In genomic region chr12:89813718-89814117, GRCm38 (mm10) we compare ENCODE assay signal across 10 mouse cellular contexts.
DNase-seq lines count a peak whose midpoint lies in the region; ATAC-seq and TF ChIP-seq lines count a peak whose summit lies in the region.
"Had no signal": no experiment of that assay in that cellular context is flagged by ENCODE, and none has a peak within 500 bp of the region (broad histone marks: within the 10 kb centered on the region; RNA-seq: fewer than 3 reads in every experiment).

No protein-coding gene starts in this region.

- H3K27ac ChIP-seq in heart, embryonic 12.5 days (ENCODE audit: poor library complexity, severe bottlenecking): no peak overlapping the region
- H3K27ac ChIP-seq in stomach, embryonic 14.5 days (ENCODE audit: low read length): no peak overlapping the region
- H3K27ac ChIP-seq in stomach, postnatal 0 days (replicated peaks): no peak overlapping the region
- no peak overlapping the region for H3K27ac ChIP-seq in limb, embryonic 15.5 days

- H3K4me1 ChIP-seq in heart, embryonic 12.5 days (replicated peaks): peaks cover 10% of the 10 kb centered on the region
- 0 out of 2 replicates have a peak, but pooled peaks cover 3% of the 10 kb centered on the region for H3K4me1 ChIP-seq in stomach, embryonic 14.5 days (ENCODE audit: control insufficient read depth, insufficient read depth, low read length)
- no peaks in the 10 kb centered on the region for H3K4me1 ChIP-seq in stomach, postnatal 0 days (replicated peaks; ENCODE audit: control insufficient read depth, insufficient read depth)
- peaks cover 12% of the 10 kb centered on the region; the same call in 1 of the 2 replicates for H3K4me1 ChIP-seq in limb, embryonic 15.5 days

- H3K9ac ChIP-seq in heart, embryonic 12.5 days: no peak overlapping the region
- H3K9ac ChIP-seq in stomach, embryonic 14.5 days (replicated peaks; ENCODE audit: low read depth, low read length): no peak overlapping the region
- H3K9ac ChIP-seq in stomach, postnatal 0 days (ENCODE audit: low read length): no peak overlapping the region
- no peak overlapping the region for H3K9ac ChIP-seq in limb, embryonic 15.5 days

- WGBS in heart, embryonic 12.5 days: 73% methylated on average over 5 of the region's 5 CpGs
- WGBS in stomach, embryonic 14.5 days: 66% methylated on average over 5 of the region's 5 CpGs
- WGBS in stomach, postnatal 0 days: 77% methylated on average over 5 of the region's 5 CpGs
- 74% methylated on average over 5 of the region's 5 CpGs for WGBS in limb, embryonic 15.5 days

- no peak for TF ChIP-seq CTCF in stomach, postnatal 0 days (IDR thresholded peaks at IDR 0.05; ENCODE audit: low read depth)

- no peak overlapping the region for H3K4me3 ChIP-seq in heart, embryonic 12.5 days
- peak overlapping the region; percentile 46 for H3K4me3 ChIP-seq in stomach, embryonic 14.5 days (ENCODE audit: low read depth, low read length)
- no peak overlapping the region for H3K4me3 ChIP-seq in stomach, postnatal 0 days (ENCODE audit: low read depth, low read length)
- peak overlapping the region; percentile 46 for H3K4me3 ChIP-seq in limb, embryonic 15.5 days

- no peaks in the 10 kb centered on the region for H3K36me3 ChIP-seq in heart, embryonic 12.5 days
- no peaks in the 10 kb centered on the region for H3K36me3 ChIP-seq in stomach, embryonic 14.5 days (ENCODE audit: control insufficient read depth, insufficient read depth, low read length)
- no peaks in the 10 kb centered on the region for H3K36me3 ChIP-seq in stomach, postnatal 0 days (ENCODE audit: control insufficient read depth, insufficient read depth, low read length)
- H3K36me3 ChIP-seq in limb, embryonic 15.5 days: no peaks in the 10 kb centered on the region

- DNase-seq in heart, postnatal 25 days (ENCODE audit: low spot score): no peak
- DNase-seq in stomach, postnatal 0 days (ENCODE audit: low spot score): no peak
- DNase-seq in adrenal gland, adult (ENCODE audit: inconsistent age in 2 of 2, low spot score in 1 of 2): no peak
- DNase-seq in spleen, postnatal 4 days (ENCODE audit: low spot score in 2 of 2): no peak
- DNase-seq: thymus, postnatal 14 days had no signal

- ATAC-seq in heart, embryonic 12.5 days (ENCODE audit: insufficient number of reproducible peaks, low FRiP score): no peak
- ATAC-seq in stomach, embryonic 14.5 days (ENCODE audit: insufficient number of reproducible peaks, insufficient read depth, low FRiP score, low read depth): no peak
- ATAC-seq in stomach, postnatal 0 days (ENCODE audit: low FRiP score, low TSS enrichment): no peak
- no peak for ATAC-seq in limb, embryonic 15.5 days (ENCODE audit: insufficient number of reproducible peaks, low FRiP score, low TSS enrichment, low read depth)
- no peak for ATAC-seq in inflammation-experienced regulatory T-cells, adult 6 months
- ATAC-seq: CD4-positive, CD25-positive, alpha-beta regulatory T cell, adult 4 months had no signal

- 0 out of 2 replicates have a peak, but pooled peaks cover 10% of the 10 kb centered on the region for H3K27me3 ChIP-seq in heart, embryonic 12.5 days (replicated peaks)
- H3K27me3 ChIP-seq in stomach, embryonic 14.5 days (ENCODE audit: control insufficient read depth, insufficient read depth, low read length): no peaks in the 10 kb centered on the region
- no peaks in the 10 kb centered on the region for H3K27me3 ChIP-seq in stomach, postnatal 0 days (ENCODE audit: control insufficient read depth, insufficient read depth, low read length)
- peaks cover 8% of the 10 kb centered on the region; the same call in 1 of the 2 replicates for H3K27me3 ChIP-seq in limb, embryonic 15.5 days

- peak overlapping the region; percentile 99 for H3K4me2 ChIP-seq in heart, embryonic 12.5 days
- peak overlapping the region; percentile 63 for H3K4me2 ChIP-seq in stomach, embryonic 14.5 days (replicated peaks; ENCODE audit: low read depth, low read length)
- H3K4me2 ChIP-seq in stomach, postnatal 0 days (replicated peaks; ENCODE audit: low read depth): no peak overlapping the region
- peak overlapping the region; percentile 92; the same call in 1 of the 2 replicates for H3K4me2 ChIP-seq in limb, embryonic 15.5 days

- H3K9me3 ChIP-seq in heart, embryonic 12.5 days (replicated peaks): no peaks in the 10 kb centered on the region
- no peaks in the 10 kb centered on the region for H3K9me3 ChIP-seq in stomach, embryonic 14.5 days (ENCODE audit: control insufficient read depth, low read depth, low read length)
- H3K9me3 ChIP-seq in stomach, postnatal 0 days (ENCODE audit: control insufficient read depth, low read length): no peaks in the 10 kb centered on the region
- no peaks in the 10 kb centered on the region for H3K9me3 ChIP-seq in limb, embryonic 15.5 days

- no peak for TF ChIP-seq EP300 in stomach, postnatal 0 days (optimal IDR thresholded peaks at IDR 0.05)

- intact Hi-C loops in heart, postnatal 25 days (cut with DNase I): no loop called here

Comparison
In these comparisons a context has a peak if more than half of its experiments do, and no peak if none do; other contexts are left out.
1. H3K4me3 ChIP-seq: peak in stomach, embryonic 14.5 days (single experiment) and limb, embryonic 15.5 days (single experiment); none in heart, embryonic 12.5 days (single experiment) and stomach, postnatal 0 days (single experiment).